Mouse (Mus musculus) splenic B cell, adult 2 months (primary cell): ENCODE measurements around the gene Nln.

ENCODE experiments used
- DNase-seq: peaks from one replicate; pipeline ENCODE4 v3.0.0-alpha.2; 2011; ENCODE audit warnings: low read depth, low spot score
- H3K27me3 ChIP-seq: 2 replicates; pipeline ENCODE4 v1.6.1; 2012; ENCODE audit warnings: mild to moderate bottlenecking, low read length, moderate library complexity, mixed read lengths; ENCODE audit not compliant: control insufficient read depth, poor library complexity, insufficient read depth, severe bottlenecking
- H3K36me3 ChIP-seq: 2 replicates; pipeline ENCODE4 v1.6.1; 2012; ENCODE audit warnings: mild to moderate bottlenecking, low read length, moderate library complexity, mixed read lengths; ENCODE audit not compliant: control insufficient read depth, poor library complexity, insufficient read depth, severe bottlenecking

Nln gene

GRCm38 (mm10) chr13:104109288-104109815, at the start of gene Nln, which contains the start of gene Sgtb:
Gene Nln, minus strand, starts transcription at chr13:104109614.
Gene Sgtb, plus strand, starts transcription at chr13:104109741.
- Histone ChIP-seq H3K27me3 (peaks cover 2% of the 10 kb centered on the region; the same call in 1 of the 2 replicates), H3K36me3 (no peaks in the 10 kb centered on the region)
- DNase-seq = peak; percentile 92

GRCm38 (mm10) chr13:104155686-104156085, 46.3 kb upstream of the Nln start:
- Histone ChIP-seq H3K27me3 (no peaks in the 10 kb centered on the region), H3K36me3 (peaks cover 4% of the 10 kb centered on the region)
- DNase-seq = no peak

GRCm38 (mm10) chr13:104155106-104155505, 45.7 kb upstream of the Nln start:
- Histone ChIP-seq H3K27me3 (no peaks in the 10 kb centered on the region), H3K36me3 (peaks cover 4% of the 10 kb centered on the region)

GRCm38 (mm10) chr13:104154180-104154579, 44.8 kb upstream of the Nln start:
- no peak for DNase-seq
- Histone ChIP-seq H3K27me3 (no peaks in the 10 kb centered on the region), H3K36me3 (0 out of 2 replicates have a peak, but pooled peaks cover 2% of the 10 kb centered on the region)

More at GRCm38 (mm10) chr13:104155106-104155505, 45.7 kb upstream of the Nln start:
- DNase-seq = no peak

GRCm38 (mm10) chr13:104145646-104146045, 36.2 kb upstream of the Nln start:
- no peak for DNase-seq
- H3K27me3 ChIP-seq = no peaks in the 10 kb centered on the region
- H3K36me3 ChIP-seq = peaks cover 6% of the 10 kb centered on the region

- H3K27me3 ChIP-seq = no peaks in the 10 kb centered on the region
- DNase-seq = no peak
- H3K36me3 ChIP-seq = peaks cover 6% of the 10 kb centered on the region
Measured at GRCm38 (mm10) chr13:104144871-104145270, 35.5 kb upstream of the Nln start.

- DNase-seq = peak; percentile 88
- no peaks in the 10 kb centered on the region for H3K27me3 ChIP-seq
Measured at GRCm38 (mm10) chr13:104139369-104140209, 30.2 kb upstream of the Nln start.

GRCm38 (mm10) chr13:104134510-104135085, 25.2 kb upstream of the Nln start:
- no peaks in the 10 kb centered on the region for H3K27me3 ChIP-seq
- DNase-seq = no peak
- no peaks in the 10 kb centered on the region for H3K36me3 ChIP-seq

More at GRCm38 (mm10) chr13:104139369-104140209, 30.2 kb upstream of the Nln start:
- H3K36me3 ChIP-seq = peaks cover 4% of the 10 kb centered on the region

GRCm38 (mm10) chr13:104132561-104132960, 23.1 kb upstream of the Nln start:
- H3K36me3 ChIP-seq = no peaks in the 10 kb centered on the region
- H3K27me3 ChIP-seq = no peaks in the 10 kb centered on the region
- no peak for DNase-seq

GRCm38 (mm10) chr13:104123662-104124381, 14.4 kb upstream of the Nln start:
- Histone ChIP-seq H3K36me3 (no peaks in the 10 kb centered on the region), H3K27me3 (no peaks in the 10 kb centered on the region)
- no peak for DNase-seq

- DNase-seq = no peak
- no peaks in the 10 kb centered on the region for H3K36me3 ChIP-seq
- no peaks in the 10 kb centered on the region for H3K27me3 ChIP-seq
Measured at GRCm38 (mm10) chr13:104122078-104122840, 12.8 kb upstream of the Nln start.

GRCm38 (mm10) chr13:104114827-104115226, 5.4 kb upstream of the Nln start:
- Histone ChIP-seq H3K27me3 (peaks cover 2% of the 10 kb centered on the region; the same call in 1 of the 2 replicates), H3K36me3 (no peaks in the 10 kb centered on the region)
- DNase-seq = no peak

GRCm38 (mm10) chr13:104113782-104114181, 4.4 kb upstream of the Nln start:
- Histone ChIP-seq H3K27me3 (peaks cover 2% of the 10 kb centered on the region; the same call in 1 of the 2 replicates), H3K36me3 (no peaks in the 10 kb centered on the region)
- peak; percentile 59 for DNase-seq
